Mouse (Mus musculus) telencephalon, adult 2 months (tissue): ENCODE measurements around the gene Ppid.
"Not testable (repeated sequence)": the region's sequence is repeated elsewhere in the genome, so short reads cannot be mapped to it uniquely, and the experiment has no call there.

ENCODE experiments used
- DNase-seq: peaks from one replicate; pipeline ENCODE4 v3.0.0-alpha.2; 2011; ENCODE audit warnings: low read depth, low spot score

The Ppid gene

GRCm38 (mm10) chr3:79572399-79572798, 18.7 kb upstream of the Ppid start:
- no peak for DNase-seq

DNA sequence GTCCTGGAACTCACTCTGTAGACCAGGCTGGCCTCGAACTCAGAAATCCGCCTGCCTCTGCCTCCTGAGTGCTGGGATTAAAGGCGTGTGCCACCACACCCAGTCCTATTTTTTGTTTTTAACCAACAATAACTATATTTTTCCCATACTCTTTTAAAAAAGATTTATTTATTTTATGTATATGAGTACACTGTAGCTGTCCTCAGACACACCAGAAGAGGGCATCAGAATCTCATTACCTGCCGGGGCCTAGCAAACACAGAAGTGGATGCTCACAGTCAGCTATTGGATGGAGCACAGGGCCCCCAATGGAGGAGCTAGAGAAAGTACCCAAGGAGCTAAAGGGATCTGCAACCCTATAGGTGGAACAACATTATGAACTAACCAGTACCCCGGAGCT, 17.8 kb upstream of the Ppid start:
- not testable (repeated sequence) for DNase-seq

- no peak for DNase-seq
Measured at GRCm38 (mm10) chr3:79574336-79574735, 16.8 kb upstream of the Ppid start.

GRCm38 (mm10) chr3:79575576-79576467, 15.3 kb upstream of the Ppid start:
- no peak for DNase-seq

DNA sequence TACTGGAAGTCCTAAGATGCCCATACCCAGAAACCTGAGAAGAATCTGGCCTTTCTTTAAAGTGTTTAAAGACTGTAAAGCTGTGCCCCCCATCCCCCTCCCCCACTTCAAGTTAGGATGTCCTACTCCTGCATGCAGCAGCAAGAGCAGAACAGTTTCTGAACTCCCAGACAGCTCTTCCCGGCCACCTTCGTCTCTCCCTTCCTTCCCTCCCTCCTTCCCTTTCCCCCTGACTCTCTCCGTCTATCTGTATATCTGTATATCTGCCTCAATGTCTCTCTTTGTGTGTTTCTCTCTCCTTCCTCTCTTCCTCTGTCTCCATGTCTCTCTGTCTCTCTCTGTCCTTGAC, 14.7 kb upstream of the Ppid start:
- no peak for DNase-seq

GRCm38 (mm10) chr3:79576865-79577264, 14.3 kb upstream of the Ppid start:
- no peak for DNase-seq

- DNase-seq: no peak
Measured at GRCm38 (mm10) chr3:79577606-79578005, 13.5 kb upstream of the Ppid start.

- DNase-seq: no peak
Measured at GRCm38 (mm10) chr3:79578164-79578563, 13.0 kb upstream of the Ppid start.

DNA sequence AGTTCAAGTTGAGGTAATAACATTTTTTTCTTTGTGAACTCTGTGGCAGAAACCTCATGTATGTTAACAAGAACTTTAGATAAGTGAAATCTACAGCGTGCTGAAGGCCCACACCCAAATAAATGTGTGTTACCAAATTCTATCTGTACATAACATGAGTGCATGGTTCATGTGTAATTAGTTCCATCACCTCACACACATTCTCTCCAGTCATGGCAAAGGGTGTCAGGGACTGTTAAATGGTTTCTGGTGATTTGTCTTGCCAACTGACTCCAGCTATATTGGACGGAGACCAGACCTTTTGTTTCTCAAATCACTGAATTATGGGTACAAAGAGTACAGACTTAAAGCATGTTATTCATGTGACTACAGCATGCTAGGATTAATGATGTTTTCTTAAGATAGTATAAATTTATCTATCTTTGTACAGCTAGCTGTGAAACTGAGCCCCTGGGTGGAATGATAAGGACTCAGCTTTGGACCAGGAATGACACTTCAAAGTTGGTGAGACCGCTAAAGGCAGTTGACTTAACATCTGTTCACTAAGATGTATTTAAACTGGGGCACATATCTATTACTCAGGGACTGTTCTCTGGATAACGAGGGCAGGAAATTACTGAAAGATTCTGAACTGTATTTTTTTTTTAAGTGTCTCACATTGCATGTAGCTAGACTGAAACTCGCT, 11.1 kb upstream of the Ppid start:
- no peak for DNase-seq

- peak; percentile 78 for DNase-seq
Measured at GRCm38 (mm10) chr3:79586804-79587203, 4.3 kb upstream of the Ppid start.

DNA sequence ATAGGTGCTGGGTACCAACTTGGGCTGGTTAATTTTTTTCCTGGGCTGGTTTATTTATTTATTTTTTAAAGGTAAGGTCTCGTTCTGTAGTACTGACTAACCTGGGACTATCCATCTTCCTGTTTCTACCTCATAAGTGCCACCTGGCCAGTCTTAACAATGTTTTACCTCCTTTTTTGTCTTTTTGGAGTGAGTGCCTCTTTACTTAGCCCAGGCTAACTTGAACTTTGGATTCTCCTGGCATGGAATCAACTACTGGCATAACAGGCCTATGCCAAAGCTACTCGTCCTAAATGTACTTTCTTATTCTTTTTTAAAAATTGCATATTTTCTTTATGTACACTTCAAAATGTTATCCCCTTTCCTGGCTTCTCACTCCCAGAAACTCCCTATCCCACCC, 1.5 kb upstream of the Ppid start:
- no peak for DNase-seq

DNA sequence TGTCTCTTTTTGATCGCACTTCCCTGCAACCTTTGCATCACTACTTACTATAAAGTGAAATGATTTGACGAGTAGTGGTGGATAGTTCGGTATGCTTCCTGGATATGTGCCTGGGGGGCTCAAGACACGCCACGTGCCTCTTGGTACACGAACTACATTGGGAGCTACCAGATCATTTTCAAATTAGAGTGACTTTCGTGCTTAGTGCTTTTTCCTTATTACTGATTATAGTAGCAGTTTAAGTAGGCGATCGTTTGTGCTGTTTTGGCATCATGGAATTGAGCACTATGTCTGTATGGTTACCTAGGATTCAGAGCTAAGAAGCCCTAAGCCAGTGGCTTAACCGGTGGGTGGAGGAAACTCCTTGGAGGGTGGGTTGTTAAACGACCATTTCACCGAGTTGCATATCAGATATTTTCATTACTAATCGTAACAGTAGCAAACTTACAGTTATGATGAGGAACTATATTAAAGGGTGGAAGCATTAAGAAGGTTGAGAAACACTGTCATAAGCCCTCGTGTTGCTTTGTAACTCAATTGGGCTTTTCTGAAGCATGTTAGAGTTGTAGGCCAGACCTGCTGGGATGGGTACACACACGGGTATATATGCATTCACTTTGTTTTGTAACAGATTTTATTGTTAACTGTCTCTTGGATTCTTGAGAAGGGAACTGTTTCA, 790 bp downstream of the Ppid start:
- no peak for DNase-seq

DNA sequence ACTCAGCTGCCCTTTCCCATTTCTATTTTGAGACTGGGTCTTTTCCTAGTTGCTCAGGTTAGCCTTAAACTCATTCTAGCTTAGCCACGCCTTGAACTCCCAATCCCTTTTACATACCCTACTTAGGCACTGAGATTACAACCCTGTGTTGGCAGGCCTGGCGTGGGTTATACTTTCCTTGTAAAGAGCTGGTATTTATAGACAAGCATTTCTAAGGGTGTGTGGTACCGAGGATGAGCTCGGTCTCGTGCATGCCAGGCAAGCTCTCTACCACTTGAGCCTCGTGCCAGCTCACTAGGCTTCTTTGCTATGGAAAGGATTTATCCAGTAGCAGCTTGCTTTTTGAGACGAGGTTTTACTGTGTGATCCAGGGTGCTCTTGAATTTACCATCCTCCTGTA, 4.3 kb downstream of the Ppid start:
- DNase-seq: no peak

GRCm38 (mm10) chr3:79609886-79610285, 18.7 kb downstream of the Ppid start:
- no peak for DNase-seq

- DNase-seq: peak; percentile 18
Measured at GRCm38 (mm10) chr3:79627484-79628181, 36.5 kb downstream of the Ppid start.

DNA sequence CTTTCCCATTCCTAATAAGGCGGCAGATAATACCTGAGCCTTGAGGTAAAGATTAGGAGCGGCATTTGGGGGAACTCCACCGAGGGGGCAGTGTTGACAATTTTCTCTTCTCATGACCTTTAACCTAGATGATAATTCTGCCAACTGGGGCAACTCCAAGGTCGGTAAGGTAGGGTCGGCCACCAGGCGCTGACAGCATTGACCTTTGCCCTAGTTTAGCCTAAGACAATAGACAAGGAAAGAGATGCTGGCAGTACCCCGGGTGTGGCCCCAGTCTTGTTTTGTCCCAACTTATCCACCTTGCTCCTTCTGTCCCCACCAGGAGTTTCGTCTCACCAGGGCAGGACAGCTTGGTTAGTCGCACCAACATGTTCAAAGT, 37.0 kb downstream of the Ppid start:
- no peak for DNase-seq

DNA sequence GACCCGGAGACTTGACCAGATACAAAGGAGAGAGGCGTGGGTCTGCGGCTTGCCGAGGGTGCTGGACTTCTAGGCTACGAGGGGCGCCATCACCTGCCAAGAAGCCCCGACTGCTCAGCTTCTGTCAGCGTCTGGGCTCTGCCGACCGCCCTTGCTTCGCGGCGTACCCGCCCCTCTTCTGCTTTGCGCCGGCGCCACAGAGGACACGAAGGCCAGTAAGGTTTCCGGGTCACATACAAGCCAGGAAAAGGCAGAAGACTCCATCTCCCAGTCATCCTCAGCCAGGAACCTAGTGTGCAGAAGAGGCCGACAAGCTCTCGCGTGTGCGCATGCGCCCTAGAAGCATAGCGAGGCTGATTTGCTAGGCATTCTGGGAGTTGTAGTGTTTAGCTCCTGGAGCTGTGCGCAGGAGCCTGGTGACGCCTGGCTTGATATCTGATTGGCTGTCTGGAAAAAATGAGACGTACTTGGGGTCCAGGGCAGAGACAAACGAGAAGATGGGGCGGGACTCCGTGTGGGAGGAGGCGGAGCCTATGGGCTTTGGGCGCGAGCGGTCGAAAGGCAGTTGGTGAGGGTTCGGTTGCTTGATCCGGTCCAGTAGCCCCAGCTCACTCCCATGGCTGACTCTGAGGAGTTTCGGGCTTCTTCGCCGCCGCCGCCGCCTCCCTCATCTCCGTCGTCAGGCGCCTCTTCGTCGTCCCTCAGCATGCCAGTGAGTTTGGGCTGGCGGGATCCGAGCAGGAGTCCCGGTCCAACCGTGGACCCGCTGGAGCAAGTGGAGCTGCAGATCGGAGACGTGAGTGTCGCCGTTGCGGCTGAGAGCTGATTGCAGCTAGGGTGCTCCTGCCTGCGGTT, 37.6 kb downstream of the Ppid start, which contains the start of gene 4930579G24Rik:
TSS of gene 4930579G24Rik (plus strand) at position 519 of the 855 bp plus-strand sequence.
- DNase-seq: peak; percentile 100

- DNase-seq: peak; percentile 11
Measured at GRCm38 (mm10) chr3:79629416-79629730, 38.2 kb downstream of the Ppid start, which contains the start of gene Etfdh. TSS of gene Etfdh (minus strand) at chr3:79629500.

GRCm38 (mm10) chr3:79652129-79652528, 61.0 kb downstream of the Ppid start:
- no peak for DNase-seq
